Mouse (Mus musculus): Measurements from ENCODE around the gene Zfp362. TPM values are rescaled to one million over a fixed set of nuclear protein-coding genes. Genes with fewer than 3 reads are reported as not detected.

The Zfp362 gene
- polyA plus RNA-seq, 1 experiment = 9.9 TPM

DNA sequence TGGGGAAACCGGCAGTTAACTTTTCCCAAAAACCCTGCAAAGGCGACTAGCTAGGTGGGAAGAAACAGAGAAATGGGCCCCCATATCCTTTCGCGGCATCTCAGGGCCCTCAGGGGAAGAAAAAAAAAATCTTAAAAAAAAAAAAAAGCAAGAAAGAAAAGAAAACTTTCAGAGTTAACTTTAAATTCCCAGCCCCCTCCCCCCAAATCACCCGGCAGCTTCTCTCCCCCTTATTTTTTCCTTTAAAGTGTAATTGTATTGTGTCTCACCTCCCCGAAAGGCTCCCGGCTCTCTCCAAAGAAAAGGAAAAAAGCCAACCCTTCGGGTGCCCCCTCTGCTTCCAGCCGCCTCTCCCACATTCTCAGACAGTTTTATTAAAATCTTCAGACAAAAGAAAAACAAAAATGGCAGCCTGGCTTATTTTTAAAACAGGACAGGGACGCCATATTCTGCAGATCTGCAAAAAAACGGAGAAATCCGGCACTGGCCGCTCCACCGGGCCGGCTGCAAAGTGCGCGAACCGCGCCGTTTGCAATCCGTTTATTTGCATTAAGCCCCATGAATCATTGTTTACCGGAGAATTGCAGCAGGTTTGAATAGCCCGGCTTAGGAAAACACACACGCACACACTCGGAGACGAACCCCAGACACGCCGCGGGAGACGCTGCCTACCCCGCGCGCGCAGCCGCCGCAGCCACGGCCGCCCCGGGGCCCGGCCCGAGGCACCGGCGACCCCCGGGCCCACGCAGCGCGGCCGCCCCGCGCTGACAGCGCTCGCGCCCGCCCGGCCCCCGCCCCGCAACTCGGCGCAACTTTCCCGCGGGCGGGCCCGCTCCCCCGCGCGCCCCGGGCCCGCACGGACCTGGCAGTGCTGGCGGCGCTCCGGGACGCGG, 449 bp downstream of the Zfp362 start:
- TF ChIP-seq USF1 (IDR thresholded peaks at IDR 0.05; ENCODE audit: low read depth) (no peak), CTCF (IDR thresholded peaks at IDR 0.05; ENCODE audit: control insufficient read depth, insufficient read depth, insufficient read length) (no peak), MAX (IDR thresholded peaks at IDR 0.05) (no peak)
- no peaks in the 10 kb centered on the region for H3K27me3 ChIP-seq (ENCODE audit: control insufficient read depth, insufficient read depth, insufficient read length)
- peak overlapping the region; percentile 80 for H3ac ChIP-seq (ENCODE audit: control insufficient read depth, insufficient read length, low read depth)
- H3K79me3 ChIP-seq (ENCODE audit: low read depth) = peaks cover 3% of the 10 kb centered on the region
- peak overlapping the region; percentile 43 for H3K4me3 ChIP-seq (ENCODE audit: insufficient read depth, poor library complexity, severe bottlenecking)
- peaks cover 4% of the 10 kb centered on the region for H3K79me2 ChIP-seq (ENCODE audit: control insufficient read depth, insufficient read depth)
- H3K36me3 ChIP-seq (ENCODE audit: control insufficient read depth, insufficient read depth) = no peaks in the 10 kb centered on the region

DNA sequence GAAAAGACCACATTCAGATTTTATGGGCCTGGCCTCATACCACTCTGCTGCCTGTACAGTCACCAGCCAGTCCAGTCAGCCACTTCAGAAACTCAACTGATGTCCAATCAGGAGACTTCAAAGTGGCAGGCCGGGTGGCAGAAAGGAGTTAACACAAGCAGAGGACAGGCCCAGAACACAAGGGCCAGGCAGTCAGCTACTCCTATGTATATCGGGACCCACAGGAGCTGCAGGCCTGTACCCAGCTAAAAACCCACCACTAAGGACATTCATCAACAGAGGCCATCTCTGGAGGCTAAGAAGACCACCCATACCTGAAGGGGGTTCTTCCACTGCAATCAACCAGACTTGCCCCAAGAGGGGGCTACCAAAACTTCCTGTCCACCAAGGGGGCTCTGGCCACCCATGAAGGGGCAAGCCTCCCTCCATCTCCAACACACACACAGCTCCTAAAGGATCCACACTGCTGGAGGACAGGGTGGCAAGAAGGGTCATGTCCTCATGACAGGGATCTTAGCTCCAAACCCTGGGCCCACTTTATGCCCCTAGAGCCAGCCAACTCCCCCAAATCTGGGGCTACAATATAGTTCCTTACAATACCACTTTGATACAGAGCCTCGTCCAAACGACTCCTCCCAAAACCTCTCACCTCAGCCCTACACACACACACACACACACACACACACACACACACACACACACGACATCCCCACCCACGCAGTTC, 1.3 kb downstream of the Zfp362 start:
- H3ac ChIP-seq (ENCODE audit: control insufficient read depth, insufficient read length, low read depth) = no peak overlapping the region
- H3K79me3 ChIP-seq (ENCODE audit: low read depth) = peaks cover 3% of the 10 kb centered on the region
- no peak for TF ChIP-seq USF1 (IDR thresholded peaks at IDR 0.05; ENCODE audit: low read depth)
- no peak for TF ChIP-seq MYOD1 (IDR thresholded peaks at IDR 0.05; ENCODE audit: control insufficient read depth, insufficient read length, low read depth)
- no peak for TF ChIP-seq MYOG (IDR thresholded peaks at IDR 0.05; ENCODE audit: control insufficient read depth, extremely low read depth, insufficient read length)
- TF ChIP-seq CEBPB (IDR thresholded peaks at IDR 0.05; ENCODE audit: low read depth) = no peak
- TF ChIP-seq FOSL1 (IDR thresholded peaks at IDR 0.05; ENCODE audit: insufficient read depth, low read length, poor library complexity, severe bottlenecking) = no peak
- TF ChIP-seq MAX (IDR thresholded peaks at IDR 0.05) = no peak
- TF ChIP-seq CTCF (IDR thresholded peaks at IDR 0.05; ENCODE audit: control insufficient read depth, insufficient read depth, insufficient read length) = no peak
- H3K4me3 ChIP-seq (ENCODE audit: insufficient read depth, poor library complexity, severe bottlenecking) = peak overlapping the region; percentile 43
- no peaks in the 10 kb centered on the region for H3K36me3 ChIP-seq (ENCODE audit: control insufficient read depth, insufficient read depth)
- no peaks in the 10 kb centered on the region for H3K27me3 ChIP-seq (ENCODE audit: control insufficient read depth, insufficient read depth, insufficient read length)
- peaks cover 4% of the 10 kb centered on the region for H3K79me2 ChIP-seq (ENCODE audit: control insufficient read depth, insufficient read depth)

GRCm38 (mm10) chr4:128803569-128803968, 2.3 kb downstream of the Zfp362 start:
- Histone ChIP-seq H3K79me2 (ENCODE audit: control insufficient read depth, insufficient read depth) (peaks cover 4% of the 10 kb centered on the region), H3K27me3 (ENCODE audit: control insufficient read depth, insufficient read depth, insufficient read length) (no peaks in the 10 kb centered on the region), H3K36me3 (ENCODE audit: control insufficient read depth, insufficient read depth) (no peaks in the 10 kb centered on the region), H3K79me3 (ENCODE audit: low read depth) (peaks cover 3% of the 10 kb centered on the region), H3ac (ENCODE audit: control insufficient read depth, insufficient read length, low read depth) (no peak overlapping the region), H3K4me3 (ENCODE audit: insufficient read depth, poor library complexity, severe bottlenecking) (no peak overlapping the region)
- no peak for TF ChIP-seq MYOG (IDR thresholded peaks at IDR 0.05; ENCODE audit: control insufficient read depth, extremely low read depth, insufficient read length)

DNA sequence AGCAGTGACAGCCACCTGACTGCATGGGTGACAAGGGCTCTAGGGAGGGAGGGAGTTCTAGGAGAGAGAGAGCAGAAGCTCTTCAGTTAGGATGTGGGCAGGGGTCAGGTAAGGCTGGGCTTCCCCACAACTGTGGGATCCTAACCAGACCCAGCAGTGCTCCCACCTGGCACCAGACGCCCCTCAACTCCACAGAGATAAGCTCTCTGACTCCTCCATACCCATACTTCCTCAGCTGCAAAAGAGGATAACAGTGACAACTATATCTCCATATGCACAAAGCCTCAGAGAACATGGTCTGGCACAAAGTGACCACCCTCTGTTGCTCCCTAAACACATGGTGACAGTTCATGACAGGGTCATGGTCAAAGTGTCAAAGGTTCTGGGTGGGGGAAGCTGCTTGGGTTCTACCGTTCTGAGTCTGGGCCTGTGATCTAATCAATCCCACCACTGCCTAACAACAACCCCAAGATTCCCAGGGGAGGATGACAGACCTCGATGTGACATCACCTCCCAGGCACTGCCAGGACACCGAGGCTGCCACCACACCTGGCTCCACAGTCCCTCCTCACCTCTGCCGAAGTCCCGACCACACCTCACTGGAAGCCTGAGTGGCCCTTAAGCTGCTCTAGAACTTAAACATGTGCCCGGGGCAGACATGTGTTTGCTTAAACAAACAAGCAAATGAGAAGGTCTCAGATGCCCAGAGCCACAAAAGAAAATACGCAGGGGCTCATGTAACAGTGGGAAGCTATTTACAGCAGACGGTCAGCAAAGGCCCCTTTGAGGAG, 4.0 kb downstream of the Zfp362 start:
- Histone ChIP-seq H3K79me2 (ENCODE audit: control insufficient read depth, insufficient read depth) (peaks cover 4% of the 10 kb centered on the region), H3ac (ENCODE audit: control insufficient read depth, insufficient read length, low read depth) (no peak overlapping the region), H3K36me3 (ENCODE audit: control insufficient read depth, insufficient read depth) (no peaks in the 10 kb centered on the region), H3K27me3 (ENCODE audit: control insufficient read depth, insufficient read depth, insufficient read length) (no peaks in the 10 kb centered on the region), H3K4me3 (ENCODE audit: insufficient read depth, poor library complexity, severe bottlenecking) (no peak overlapping the region), H3K79me3 (ENCODE audit: low read depth) (peaks cover 3% of the 10 kb centered on the region)
- TF ChIP-seq MAX (IDR thresholded peaks at IDR 0.05) (no peak), MYOD1 (IDR thresholded peaks at IDR 0.05; ENCODE audit: control insufficient read depth, insufficient read length, low read depth) (no peak), CEBPB (IDR thresholded peaks at IDR 0.05; ENCODE audit: low read depth) (no peak), MYOG (IDR thresholded peaks at IDR 0.05; ENCODE audit: control insufficient read depth, extremely low read depth, insufficient read length) (no peak), CTCF (IDR thresholded peaks at IDR 0.05; ENCODE audit: control insufficient read depth, insufficient read depth, insufficient read length) (no peak), USF1 (IDR thresholded peaks at IDR 0.05; ENCODE audit: low read depth) (no peak), FOSL1 (IDR thresholded peaks at IDR 0.05; ENCODE audit: insufficient read depth, low read length, poor library complexity, severe bottlenecking) (no peak)

- no peaks in the 10 kb centered on the region for H3K27me3 ChIP-seq (ENCODE audit: control insufficient read depth, insufficient read depth, insufficient read length)
- no peaks in the 10 kb centered on the region for H3K79me2 ChIP-seq (ENCODE audit: control insufficient read depth, insufficient read depth)
- no peak overlapping the region for H3K4me3 ChIP-seq (ENCODE audit: insufficient read depth, poor library complexity, severe bottlenecking)
- H3ac ChIP-seq (ENCODE audit: control insufficient read depth, insufficient read length, low read depth) = no peak overlapping the region
- TF ChIP-seq MYOD1 (IDR thresholded peaks at IDR 0.05; ENCODE audit: control insufficient read depth, insufficient read length, low read depth) (no peak), CEBPB (IDR thresholded peaks at IDR 0.05; ENCODE audit: low read depth) (no peak), USF1 (IDR thresholded peaks at IDR 0.05; ENCODE audit: low read depth) (no peak), FOSL1 (IDR thresholded peaks at IDR 0.05; ENCODE audit: insufficient read depth, low read length, poor library complexity, severe bottlenecking) (no peak), CTCF (IDR thresholded peaks at IDR 0.05; ENCODE audit: control insufficient read depth, insufficient read depth, insufficient read length) (no peak), MYOG (IDR thresholded peaks at IDR 0.05; ENCODE audit: control insufficient read depth, extremely low read depth, insufficient read length) (no peak), MAX (IDR thresholded peaks at IDR 0.05) (no peak)
- no peaks in the 10 kb centered on the region for H3K79me3 ChIP-seq (ENCODE audit: low read depth)
- no peaks in the 10 kb centered on the region for H3K36me3 ChIP-seq (ENCODE audit: control insufficient read depth, insufficient read depth)
These were observed 9.1 kb downstream of the Zfp362 start for GRCm38 (mm10) chr4:128796788-128797187.

Measured in C2C12 (cell line).